Mouse (Mus musculus) liver, adult 2 months (tissue): ENCODE results near the gene Ninj2.

Experiments used
- CTCF ChIP-seq: fragments of 200-500 bp; IDR thresholded peaks from 2 replicates; pipeline ENCODE4 v1.5.1; 2011; ENCODE audit warnings: low read depth, low read length, control low read depth
- POLR2A ChIP-seq: fragments of 200-500 bp; IDR thresholded peaks from 2 replicates; pipeline ENCODE4 v1.6.1; 2011; ENCODE audit warnings: low read length, control low read depth; ENCODE audit not compliant: insufficient read depth; ENCODE audit errors: extremely low read depth

GRCm38 (mm10) chr6:120230441-120230840 lies 137.3 kb downstream of the Ninj2 start:
- no peak for TF ChIP-seq CTCF
- TF ChIP-seq POLR2A: no peak
